Mouse (Mus musculus) hindbrain, embryonic 15.5 days (tissue): ENCODE measurements at regions not wholly inside any gene's neighbourhood (a gene's known extent, or its start where the extent isn't known, plus 50 kb on each side); places are given as distances from the start of the nearest gene placed in this dataset.

ENCODE experiments used
- ATAC-seq: fragments of 200-750 bp; cut with Nextera tagmentation; 2 replicates; pipeline ENCODE4 v1.8.0; 2017; ENCODE audit warnings: low read depth, moderate number of reproducible peaks, moderate TSS enrichment; ENCODE audit not compliant: low FRiP score
- H3K27ac ChIP-seq: fragments of 300-500 bp; sonication (generic); replicated peaks from 2 replicates; pipeline ENCODE4 v1.5.1; 2015; ENCODE audit warnings: mild to moderate bottlenecking, inconsistent platforms
- H3K27me3 ChIP-seq: fragments of 300-500 bp; sonication (generic); 2 replicates; pipeline ENCODE4 v1.6.1; 2015; ENCODE audit warnings: control low read depth, inconsistent platforms
- H3K36me3 ChIP-seq: fragments of 300-500 bp; sonication (generic); 2 replicates; pipeline ENCODE4 v1.6.1; 2015; ENCODE audit warnings: control low read depth, inconsistent platforms
- H3K4me1 ChIP-seq: fragments of 300-500 bp; sonication (generic); replicated peaks from 2 replicates; pipeline ENCODE4 v1.6.1; 2015; ENCODE audit warnings: control low read depth, inconsistent platforms
- H3K4me2 ChIP-seq: fragments of 300-500 bp; sonication (generic); 2 replicates; pipeline ENCODE4 v1.6.1; 2015; ENCODE audit warnings: moderate library complexity, mild to moderate bottlenecking, inconsistent platforms
- H3K4me3 ChIP-seq: fragments of 300-500 bp; sonication (generic); 2 replicates; pipeline ENCODE4 v1.5.1; 2015; ENCODE audit warnings: mild to moderate bottlenecking, inconsistent platforms
- H3K9ac ChIP-seq: fragments of 300-500 bp; sonication (generic); 2 replicates; pipeline ENCODE4 v1.6.1; 2015; ENCODE audit warnings: inconsistent platforms
- H3K9me3 ChIP-seq: fragments of 300-500 bp; sonication (generic); 2 replicates; pipeline ENCODE4 v1.6.1; 2016; ENCODE audit warnings: control low read depth, inconsistent platforms
- WGBS: fragments of 180-500 bp; shearing (Covaris S2); methylation state at CpG from one replicate; pipeline ENCODE4 v1.1.7; 2015; 5-methylcytosine and 5-hydroxymethylcytosine counted together

- no peaks in the 10 kb centered on the region for H3K27me3 ChIP-seq
- 71% methylated on average over 6 of the region's 6 CpGs for WGBS
- H3K4me3 ChIP-seq = no peak overlapping the region
- no peaks in the 10 kb centered on the region for H3K4me1 ChIP-seq
- H3K27ac ChIP-seq = no peak overlapping the region
- no peak overlapping the region for H3K9ac ChIP-seq
- H3K4me2 ChIP-seq = no peak overlapping the region
- no peak for ATAC-seq
- H3K36me3 ChIP-seq = no peaks in the 10 kb centered on the region
- H3K9me3 ChIP-seq = no peaks in the 10 kb centered on the region
Measured at GRCm38 (mm10) chr1:51678290-51678928, 200.2 kb upstream of the Nabp1 start.

- ATAC-seq = no peak
- Histone ChIP-seq H3K4me3 (no peak overlapping the region), H3K4me2 (no peak overlapping the region), H3K27me3 (no peaks in the 10 kb centered on the region), H3K9me3 (no peaks in the 10 kb centered on the region), H3K27ac (no peak overlapping the region), H3K9ac (no peak overlapping the region), H3K36me3 (no peaks in the 10 kb centered on the region), H3K4me1 (no peaks in the 10 kb centered on the region)
- WGBS = 52% methylated on average over 5 of the region's 5 CpGs
Measured at GRCm38 (mm10) chr1:51677802-51678201, 199.6 kb upstream of the Nabp1 start.

- 54% methylated on average over 1 of the region's 1 CpGs for WGBS
Measured at GRCm38 (mm10) chr1:51671691-51672090, 193.5 kb upstream of the Nabp1 start.

GRCm38 (mm10) chr1:51671287-51671686 lies 193.1 kb upstream of the Nabp1 start:
- Histone ChIP-seq H3K9ac (no peak overlapping the region), H3K9me3 (no peaks in the 10 kb centered on the region), H3K4me2 (no peak overlapping the region), H3K36me3 (no peaks in the 10 kb centered on the region), H3K4me1 (peaks cover 4% of the 10 kb centered on the region), H3K27me3 (no peaks in the 10 kb centered on the region), H3K27ac (no peak overlapping the region), H3K4me3 (no peak overlapping the region)
- WGBS = 44% methylated on average over 3 of the region's 3 CpGs
- ATAC-seq = peak; percentile 84; the same call in 1 of the 2 replicates

More at GRCm38 (mm10) chr1:51671691-51672090, 193.5 kb upstream of the Nabp1 start:
- Histone ChIP-seq H3K4me1 (peaks cover 4% of the 10 kb centered on the region), H3K36me3 (no peaks in the 10 kb centered on the region), H3K27me3 (no peaks in the 10 kb centered on the region), H3K27ac (no peak overlapping the region), H3K4me3 (no peak overlapping the region), H3K9ac (no peak overlapping the region), H3K9me3 (no peaks in the 10 kb centered on the region), H3K4me2 (no peak overlapping the region)
- no peak for ATAC-seq

- WGBS = 57% methylated on average over 3 of the region's 3 CpGs
- no peak overlapping the region for H3K27ac ChIP-seq
- no peak for ATAC-seq
Measured at GRCm38 (mm10) chr1:51670009-51670408, 191.8 kb upstream of the Nabp1 start.

GRCm38 (mm10) chr1:51668881-51669280 lies 190.7 kb upstream of the Nabp1 start:
- H3K4me3 ChIP-seq = no peak overlapping the region
- ATAC-seq = no peak
- H3K36me3 ChIP-seq = no peaks in the 10 kb centered on the region
- no peaks in the 10 kb centered on the region for H3K9me3 ChIP-seq
- H3K9ac ChIP-seq = no peak overlapping the region
- H3K4me1 ChIP-seq = peaks cover 4% of the 10 kb centered on the region
- no peak overlapping the region for H3K4me2 ChIP-seq
- no peak overlapping the region for H3K27ac ChIP-seq
- no peaks in the 10 kb centered on the region for H3K27me3 ChIP-seq

More at GRCm38 (mm10) chr1:51670009-51670408, 191.8 kb upstream of the Nabp1 start:
- Histone ChIP-seq H3K9ac (no peak overlapping the region), H3K27me3 (no peaks in the 10 kb centered on the region), H3K4me2 (no peak overlapping the region), H3K4me3 (no peak overlapping the region), H3K36me3 (no peaks in the 10 kb centered on the region), H3K4me1 (peaks cover 4% of the 10 kb centered on the region), H3K9me3 (no peaks in the 10 kb centered on the region)

- Histone ChIP-seq H3K9ac (no peak overlapping the region), H3K27ac (no peak overlapping the region), H3K4me2 (no peak overlapping the region), H3K4me1 (no peaks in the 10 kb centered on the region), H3K9me3 (no peaks in the 10 kb centered on the region), H3K27me3 (no peaks in the 10 kb centered on the region), H3K4me3 (no peak overlapping the region), H3K36me3 (no peaks in the 10 kb centered on the region)
- 93% methylated on average over 1 of the region's 1 CpGs for WGBS
- no peak for ATAC-seq
Measured at GRCm38 (mm10) chr1:51660531-51660930, 182.3 kb upstream of the Nabp1 start.

GRCm38 (mm10) chr1:51657203-51657602 lies 179.0 kb upstream of the Nabp1 start:
- 85% methylated on average over 4 of the region's 4 CpGs for WGBS
- no peak overlapping the region for H3K9ac ChIP-seq
- no peaks in the 10 kb centered on the region for H3K9me3 ChIP-seq
- no peak overlapping the region for H3K27ac ChIP-seq
- no peak overlapping the region for H3K4me2 ChIP-seq
- H3K4me3 ChIP-seq = no peak overlapping the region
- ATAC-seq = no peak
- H3K4me1 ChIP-seq = no peaks in the 10 kb centered on the region
- no peaks in the 10 kb centered on the region for H3K27me3 ChIP-seq
- H3K36me3 ChIP-seq = no peaks in the 10 kb centered on the region

- Histone ChIP-seq H3K9ac (no peak overlapping the region), H3K4me1 (peaks cover 6% of the 10 kb centered on the region; the same call in 1 of the 2 replicates), H3K36me3 (no peaks in the 10 kb centered on the region), H3K4me2 (no peak overlapping the region), H3K4me3 (no peak overlapping the region), H3K27me3 (no peaks in the 10 kb centered on the region), H3K9me3 (no peaks in the 10 kb centered on the region), H3K27ac (peak overlapping the region; percentile 25)
- ATAC-seq = peak; percentile 85
- 17% methylated on average over 3 of the region's 3 CpGs for WGBS
Measured at GRCm38 (mm10) chr1:51650653-51650995, 172.4 kb upstream of the Nabp1 start.

GRCm38 (mm10) chr1:51649963-51650652 lies 171.9 kb upstream of the Nabp1 start:
- H3K4me3 ChIP-seq = no peak overlapping the region
- no peaks in the 10 kb centered on the region for H3K36me3 ChIP-seq
- H3K4me2 ChIP-seq = no peak overlapping the region
- ATAC-seq = peak; percentile 94
- peak overlapping the region; percentile 25 for H3K27ac ChIP-seq
- no peak overlapping the region for H3K9ac ChIP-seq
- H3K27me3 ChIP-seq = no peaks in the 10 kb centered on the region
- peaks cover 6% of the 10 kb centered on the region; the same call in 1 of the 2 replicates for H3K4me1 ChIP-seq
- 8% methylated on average over 4 of the region's 4 CpGs for WGBS
- H3K9me3 ChIP-seq = no peaks in the 10 kb centered on the region

GRCm38 (mm10) chr1:51647955-51648354 lies 169.7 kb upstream of the Nabp1 start:
- no peaks in the 10 kb centered on the region for H3K27me3 ChIP-seq
- WGBS = 83% methylated on average over 2 of the region's 2 CpGs
- peaks cover 6% of the 10 kb centered on the region; the same call in 1 of the 2 replicates for H3K4me1 ChIP-seq
- no peak overlapping the region for H3K9ac ChIP-seq
- ATAC-seq = no peak
- no peak overlapping the region for H3K27ac ChIP-seq
- H3K36me3 ChIP-seq = no peaks in the 10 kb centered on the region
- no peaks in the 10 kb centered on the region for H3K9me3 ChIP-seq
- no peak overlapping the region for H3K4me2 ChIP-seq
- no peak overlapping the region for H3K4me3 ChIP-seq

GRCm38 (mm10) chr1:51644399-51644798 lies 166.2 kb upstream of the Nabp1 start:
- ATAC-seq = no peak
- Histone ChIP-seq H3K27ac (no peak overlapping the region), H3K9me3 (no peaks in the 10 kb centered on the region)

More at GRCm38 (mm10) chr1:51644399-51644798, 166.2 kb upstream of the Nabp1 start:
- Histone ChIP-seq H3K4me2 (no peak overlapping the region), H3K27me3 (no peaks in the 10 kb centered on the region), H3K4me3 (no peak overlapping the region), H3K4me1 (no peaks in the 10 kb centered on the region), H3K9ac (no peak overlapping the region), H3K36me3 (no peaks in the 10 kb centered on the region)
- 31% methylated on average over 2 of the region's 2 CpGs for WGBS
